Mouse (Mus musculus): ENCODE results near the gene Gm34653.

DNA sequence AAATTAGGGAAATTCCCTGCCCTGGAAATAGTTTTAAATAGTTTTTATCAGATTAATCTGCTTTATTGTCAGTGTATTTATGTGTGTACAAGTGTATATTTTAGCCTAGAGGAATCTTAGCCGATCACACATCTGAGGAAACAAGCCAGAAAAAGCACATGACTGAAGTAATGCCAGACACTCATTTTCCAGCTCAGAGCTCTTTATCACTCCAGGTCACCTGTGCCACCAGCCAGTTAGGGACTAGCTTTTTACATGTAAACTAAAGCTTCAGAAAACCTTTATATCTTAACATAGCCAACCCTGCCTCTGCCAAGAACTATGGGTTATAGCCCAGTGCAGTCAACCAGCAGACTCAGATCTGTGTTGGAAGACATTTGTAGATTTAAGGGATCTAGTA, 28.0 kb upstream of the Gm34653 start:
- no peak for TF ChIP-seq CTCF (IDR thresholded peaks at IDR 0.05; ENCODE audit: low read depth)
- peak; percentile 87 for TF ChIP-seq EP300 (IDR thresholded peaks at IDR 0.05; ENCODE audit: low read depth)

Measured in liver, postnatal 0 days (tissue).